Mouse (Mus musculus) erythroblast, embryonic 14.5 days (primary cell): ENCODE results near the gene Xirp1. TPM values are rescaled to one million over a fixed set of nuclear protein-coding genes. Genes with fewer than 3 reads are reported as not detected.

Experiments
- H3K27me3 ChIP-seq: 2 replicates; pipeline ENCODE4 v1.6.1; 2012; ENCODE audit warnings: inconsistent platforms; ENCODE audit not compliant: control insufficient read depth
- H3K36me3 ChIP-seq: 2 replicates; pipeline ENCODE4 v1.6.1; 2012; ENCODE audit warnings: mild to moderate bottlenecking, inconsistent platforms; ENCODE audit not compliant: control insufficient read depth
- H3K4me1 ChIP-seq: 2 replicates; pipeline ENCODE4 v1.6.1; 2012; ENCODE audit warnings: inconsistent platforms; ENCODE audit not compliant: control insufficient read depth
- H3K4me3 ChIP-seq: replicated peaks from 2 replicates; pipeline ENCODE3; 2012; ENCODE audit warnings: moderate library complexity, mild to moderate bottlenecking, inconsistent platforms
- H3K9me3 ChIP-seq: 2 replicates; pipeline ENCODE4 v1.6.1; 2012; ENCODE audit warnings: low read length, inconsistent platforms, mixed read lengths; ENCODE audit not compliant: control insufficient read depth
- GATA1 ChIP-seq: IDR thresholded peaks from 2 replicates; pipeline ENCODE4 v1.6.1; 2012; ENCODE audit warnings: low read length, inconsistent platforms, mixed read lengths
- TAL1 ChIP-seq: IDR thresholded peaks from 3 replicates; pipeline ENCODE4 v1.6.1; 2012; ENCODE audit warnings: low read length, inconsistent platforms, mixed read lengths
- polyA plus RNA-seq: library from polyadenylated mRNA; stranded (reverse); fragments of >175 nt; gene quantifications from 2 replicates; pipeline ENCODE4 v1.2.3, GENCODE M21; 2012

The Xirp1 gene
- polyA plus RNA-seq, 1 experiment, result not detected

- peaks cover 46% of the 10 kb centered on the region for H3K27me3 ChIP-seq
- H3K4me3 ChIP-seq, result peak overlapping the region; percentile 63
- TF ChIP-seq TAL1 (no peak), GATA1 (no peak)
- H3K4me1 ChIP-seq, result peaks cover 39% of the 10 kb centered on the region
- no peaks in the 10 kb centered on the region for H3K9me3 ChIP-seq
- no peaks in the 10 kb centered on the region for H3K36me3 ChIP-seq
Observed at GRCm38 (mm10) chr9:119983585-119984535, 39.5 kb downstream of the Xirp1 start.

- no peak for TF ChIP-seq GATA1
- no peak for TF ChIP-seq TAL1
- Histone ChIP-seq H3K4me3 (peak overlapping the region; percentile 63), H3K36me3 (no peaks in the 10 kb centered on the region), H3K4me1 (peaks cover 42% of the 10 kb centered on the region), H3K27me3 (peaks cover 46% of the 10 kb centered on the region), H3K9me3 (no peaks in the 10 kb centered on the region)
Observed at GRCm38 (mm10) chr9:119982956-119983551, 40.3 kb downstream of the Xirp1 start.

DNA sequence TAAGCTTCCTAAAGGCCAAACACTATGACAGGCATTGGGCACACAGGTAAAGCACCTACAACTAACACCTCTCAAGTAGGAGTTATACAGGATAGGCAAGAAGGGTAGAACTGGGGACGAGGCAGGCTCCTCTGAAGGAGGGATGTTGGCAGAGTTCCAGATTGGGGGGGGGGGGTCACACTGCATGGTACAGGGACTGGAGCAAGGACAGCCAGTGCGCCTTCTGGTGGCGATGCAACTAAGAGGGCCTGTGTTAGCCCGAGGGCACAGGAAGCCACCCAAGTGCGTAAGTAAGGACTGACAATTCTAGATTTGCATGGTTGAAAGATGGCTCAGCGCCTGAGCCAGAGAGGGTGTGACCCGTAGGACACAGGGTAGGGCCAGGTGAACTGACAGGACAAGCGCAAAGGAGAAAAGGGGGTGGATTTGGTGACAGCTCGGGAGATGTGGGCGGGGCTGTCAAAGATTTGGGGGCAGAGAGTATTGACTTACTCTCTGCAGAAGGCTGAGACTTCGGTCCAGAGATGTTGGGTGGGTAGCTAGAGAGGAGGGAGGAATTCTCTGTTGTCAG is 41.1 kb downstream of the Xirp1 start:
- peaks cover 46% of the 10 kb centered on the region for H3K27me3 ChIP-seq
- H3K4me3 ChIP-seq, result peak overlapping the region; percentile 63
- peaks cover 43% of the 10 kb centered on the region for H3K4me1 ChIP-seq
- TF ChIP-seq GATA1 (no peak), TAL1 (no peak)
- no peaks in the 10 kb centered on the region for H3K9me3 ChIP-seq
- H3K36me3 ChIP-seq, result no peaks in the 10 kb centered on the region

DNA sequence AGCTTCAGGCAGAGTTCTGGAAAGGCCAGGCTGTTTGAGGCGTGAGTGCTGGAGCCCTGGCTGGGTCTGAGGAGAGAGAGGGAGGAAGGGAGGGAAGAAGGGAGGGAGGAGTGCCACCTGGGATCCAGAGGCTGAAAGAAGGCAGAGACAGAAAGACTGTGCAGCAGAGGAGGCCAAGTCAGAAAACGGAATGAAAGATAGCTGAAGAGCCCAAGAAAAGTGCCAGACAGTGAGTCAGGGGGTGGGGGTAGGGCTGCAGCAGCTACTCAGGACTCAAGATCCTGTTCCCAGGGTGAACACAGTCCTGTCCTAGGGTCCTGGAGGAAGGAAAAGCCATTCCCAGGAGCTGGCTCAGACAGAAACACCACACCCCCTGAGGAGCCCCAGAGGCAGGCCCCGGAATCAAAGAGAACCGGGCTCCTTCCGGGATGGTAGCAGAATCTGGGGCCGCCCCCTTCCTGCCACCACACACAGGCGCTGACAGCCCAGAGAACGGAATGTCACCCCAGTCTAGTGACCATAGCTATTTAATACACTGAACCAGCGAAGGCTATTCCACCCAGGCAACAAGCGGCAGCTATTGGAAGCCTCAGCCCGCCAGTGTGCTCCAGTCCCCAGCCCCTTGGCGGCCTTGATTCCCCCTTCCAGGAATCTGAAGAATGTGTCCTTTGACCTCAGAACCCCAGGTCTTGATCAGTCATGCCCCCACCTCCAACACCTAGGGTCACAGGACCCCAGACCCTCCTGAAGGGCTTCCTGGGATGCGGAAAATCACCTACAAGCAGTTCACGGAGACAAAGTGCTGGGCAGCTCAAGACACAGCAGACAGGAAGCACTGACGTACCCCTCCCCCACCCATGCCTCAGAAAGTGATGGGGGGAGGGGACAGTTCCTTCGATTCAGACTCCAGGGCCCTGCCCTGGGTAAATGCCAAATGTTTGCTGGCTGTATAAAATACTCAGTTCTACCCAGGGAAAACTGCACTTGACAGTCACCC is 41.9 kb downstream of the Xirp1 start:
- no peaks in the 10 kb centered on the region for H3K36me3 ChIP-seq
- peaks cover 50% of the 10 kb centered on the region for H3K4me1 ChIP-seq
- no peaks in the 10 kb centered on the region for H3K9me3 ChIP-seq
- peaks cover 46% of the 10 kb centered on the region for H3K27me3 ChIP-seq
- TF ChIP-seq TAL1, result no peak
- TF ChIP-seq GATA1, result no peak
- peak overlapping the region; percentile 17 for H3K4me3 ChIP-seq

DNA sequence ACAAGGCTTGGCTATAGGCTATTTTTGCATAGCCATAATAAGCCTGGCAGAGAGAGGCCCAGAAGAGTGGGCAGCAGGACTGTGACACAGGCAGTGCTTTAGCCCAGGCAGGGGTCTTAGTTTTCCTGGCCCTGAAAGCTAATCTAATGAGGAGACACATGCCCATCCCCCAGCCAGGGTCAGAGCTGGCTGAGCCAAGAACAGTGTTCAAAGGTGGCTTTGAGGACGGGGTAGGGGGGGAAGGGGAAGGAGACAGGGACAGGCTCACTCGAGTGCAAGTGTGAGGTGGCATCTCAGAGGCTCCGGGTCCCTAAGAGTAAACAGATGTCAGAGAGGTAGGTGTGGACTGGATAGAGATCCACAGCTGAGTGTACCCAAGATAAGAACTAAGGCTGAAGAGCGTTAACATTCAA is 42.6 kb downstream of the Xirp1 start:
- H3K4me3 ChIP-seq, result no peak overlapping the region
- no peaks in the 10 kb centered on the region for H3K9me3 ChIP-seq
- no peaks in the 10 kb centered on the region for H3K36me3 ChIP-seq
- H3K27me3 ChIP-seq, result peaks cover 43% of the 10 kb centered on the region
- TF ChIP-seq GATA1 (no peak), TAL1 (no peak)
- H3K4me1 ChIP-seq, result peaks cover 50% of the 10 kb centered on the region

- Histone ChIP-seq H3K27me3 (peaks cover 38% of the 10 kb centered on the region), H3K4me1 (peaks cover 50% of the 10 kb centered on the region), H3K9me3 (no peaks in the 10 kb centered on the region), H3K4me3 (no peak overlapping the region), H3K36me3 (no peaks in the 10 kb centered on the region)
- no peak for TF ChIP-seq GATA1
- no peak for TF ChIP-seq TAL1
Observed at GRCm38 (mm10) chr9:119979749-119980148, 43.6 kb downstream of the Xirp1 start.

DNA sequence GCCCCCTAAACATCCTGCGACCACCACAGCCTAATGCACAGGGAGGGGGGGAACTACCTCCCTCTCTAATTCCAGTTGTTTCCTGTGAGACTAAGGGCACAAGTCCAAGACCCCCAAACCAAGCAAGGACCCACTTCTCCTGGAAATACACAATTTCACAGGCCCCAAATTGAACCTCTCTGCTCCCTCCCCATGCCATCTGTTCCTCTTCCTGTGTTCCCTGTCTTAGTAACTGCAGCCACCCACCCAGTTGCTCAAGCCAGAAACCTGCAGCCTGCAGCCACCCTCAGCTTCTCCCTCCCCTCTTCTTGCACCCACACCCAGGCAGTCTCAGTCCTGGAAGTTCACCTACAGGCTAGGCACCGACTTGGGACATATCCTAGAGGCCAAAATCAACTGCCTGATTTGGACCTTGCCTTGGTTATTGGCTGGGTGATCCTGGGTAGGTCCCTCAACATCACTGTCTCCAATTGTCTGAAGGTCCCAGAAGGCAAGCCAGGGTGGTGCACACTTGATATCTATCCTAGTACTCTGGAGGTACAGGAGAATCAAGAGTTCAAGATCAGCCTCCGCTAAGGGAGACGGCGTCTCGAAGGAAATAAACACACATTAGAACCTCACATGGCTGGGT is 44.5 kb downstream of the Xirp1 start:
- no peak overlapping the region for H3K4me3 ChIP-seq
- H3K27me3 ChIP-seq, result peaks cover 30% of the 10 kb centered on the region
- no peaks in the 10 kb centered on the region; the same call in 1 of the 2 replicates for H3K9me3 ChIP-seq
- peaks cover 2% of the 10 kb centered on the region; the same call in 1 of the 2 replicates for H3K36me3 ChIP-seq
- TF ChIP-seq TAL1 (no peak), GATA1 (no peak)
- peaks cover 44% of the 10 kb centered on the region for H3K4me1 ChIP-seq

- Histone ChIP-seq H3K36me3 (peaks cover 5% of the 10 kb centered on the region; the same call in 1 of the 2 replicates), H3K9me3 (no peaks in the 10 kb centered on the region; the same call in 1 of the 2 replicates), H3K27me3 (peaks cover 23% of the 10 kb centered on the region), H3K4me1 (peaks cover 37% of the 10 kb centered on the region), H3K4me3 (no peak overlapping the region)
- no peak for TF ChIP-seq GATA1
- TF ChIP-seq TAL1, result no peak
Observed at GRCm38 (mm10) chr9:119978151-119978810, 45.1 kb downstream of the Xirp1 start.
